Mouse (Mus musculus): ENCODE measurements around the gene Pdcd1lg2. TPM values are rescaled to one million over a fixed set of nuclear protein-coding genes. Genes with fewer than 3 reads are reported as not detected.

Pdcd1lg2 gene
- polyA plus RNA-seq, 2 experiments, result not detected

DNA sequence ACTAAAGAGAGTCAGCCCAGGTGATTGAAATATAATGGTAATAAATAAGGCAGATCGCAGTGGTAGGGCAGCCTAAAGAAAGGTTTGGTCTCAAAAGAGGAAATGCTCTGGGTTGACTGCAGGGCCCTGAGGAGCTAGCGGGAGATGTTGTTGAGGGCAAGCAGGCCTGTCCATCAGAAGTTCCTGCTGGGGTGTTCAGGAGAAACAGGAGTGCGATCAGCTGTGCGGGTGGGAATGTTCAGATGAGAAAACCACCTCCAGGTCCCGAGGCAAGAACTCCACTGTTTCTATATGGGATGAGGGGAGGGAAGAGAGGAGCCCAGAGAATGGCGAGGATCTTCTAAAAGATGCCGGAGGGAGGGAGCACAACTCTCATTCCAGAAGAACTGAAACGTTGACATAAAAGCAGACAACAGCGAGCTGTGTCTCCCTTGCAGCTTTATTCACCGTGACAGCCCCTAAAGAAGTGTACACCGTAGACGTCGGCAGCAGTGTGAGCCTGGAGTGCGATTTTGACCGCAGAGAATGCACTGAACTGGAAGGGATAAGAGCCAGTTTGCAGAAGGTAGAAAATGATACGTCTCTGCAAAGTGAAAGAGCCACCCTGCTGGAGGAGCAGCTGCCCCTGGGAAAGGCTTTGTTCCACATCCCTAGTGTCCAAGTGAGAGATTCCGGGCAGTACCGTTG is 26.2 kb downstream of the Pdcd1lg2 start:
- Histone ChIP-seq H3K4me1 (ENCODE audit: control insufficient read depth, insufficient read depth, low read length) (no peaks in the 10 kb centered on the region), H3K4me3 (replicated peaks; ENCODE audit: low read length) (no peak overlapping the region), H3K9me3 (ENCODE audit: control insufficient read depth, low read length) (no peaks in the 10 kb centered on the region), H3K4me2 (replicated peaks; ENCODE audit: low read depth, low read length, severe bottlenecking) (no peak overlapping the region), H3K9ac (ENCODE audit: low read depth, low read length, severe bottlenecking) (no peak overlapping the region), H3K27me3 (ENCODE audit: control insufficient read depth, insufficient read depth, low read length) (no peaks in the 10 kb centered on the region), H3K27ac (replicated peaks; ENCODE audit: low read depth, low read length) (no peak overlapping the region), H3K36me3 (ENCODE audit: control insufficient read depth, insufficient read depth, low read length) (no peaks in the 10 kb centered on the region)
- no peak for TF ChIP-seq POLR2A (IDR thresholded peaks at IDR 0.05; ENCODE audit: borderline replicate concordance, extremely low read depth, insufficient read depth, insufficient read length)
- WGBS, result 89% methylated on average over 18 of the region's 18 CpGs
- no peak for DNase-seq (ENCODE audit: low spot score)
- ATAC-seq (ENCODE audit: low FRiP score, low read depth), result no peak

DNA sequence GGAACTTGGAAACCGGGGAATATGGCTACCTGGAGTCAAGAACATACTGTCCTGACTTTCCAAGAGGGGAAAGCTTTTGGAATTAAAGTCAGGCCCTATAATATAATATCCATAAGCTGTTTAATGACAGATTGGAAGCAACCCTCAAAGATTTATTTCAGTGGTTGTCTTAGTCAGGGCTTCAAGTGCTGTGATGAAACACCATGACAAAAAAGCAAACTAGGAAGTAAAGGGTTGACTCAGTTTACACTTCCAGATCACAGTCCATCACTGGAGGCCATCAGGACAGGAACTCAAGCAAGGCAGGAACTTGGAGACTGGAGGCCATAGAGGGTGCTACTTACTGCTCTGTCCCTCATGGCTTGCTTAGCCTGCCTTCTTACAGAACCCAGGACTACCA is 27.1 kb downstream of the Pdcd1lg2 start:
- no peak overlapping the region for H3K9ac ChIP-seq (ENCODE audit: low read depth, low read length, severe bottlenecking)
- TF ChIP-seq POLR2A (IDR thresholded peaks at IDR 0.05; ENCODE audit: borderline replicate concordance, extremely low read depth, insufficient read depth, insufficient read length), result no peak
- H3K4me1 ChIP-seq (ENCODE audit: control insufficient read depth, insufficient read depth, low read length), result no peaks in the 10 kb centered on the region
- DNase-seq (ENCODE audit: low spot score), result no peak
- ATAC-seq (ENCODE audit: low FRiP score, low read depth), result no peak
- 70% methylated on average over 1 of the region's 1 CpGs for WGBS
- no peaks in the 10 kb centered on the region for H3K36me3 ChIP-seq (ENCODE audit: control insufficient read depth, insufficient read depth, low read length)
- H3K27me3 ChIP-seq (ENCODE audit: control insufficient read depth, insufficient read depth, low read length), result no peaks in the 10 kb centered on the region
- no peaks in the 10 kb centered on the region for H3K9me3 ChIP-seq (ENCODE audit: control insufficient read depth, low read length)
- H3K27ac ChIP-seq (replicated peaks; ENCODE audit: low read depth, low read length), result no peak overlapping the region
- H3K4me2 ChIP-seq (replicated peaks; ENCODE audit: low read depth, low read length, severe bottlenecking), result no peak overlapping the region
- H3K4me3 ChIP-seq (replicated peaks; ENCODE audit: low read length), result no peak overlapping the region

DNA sequence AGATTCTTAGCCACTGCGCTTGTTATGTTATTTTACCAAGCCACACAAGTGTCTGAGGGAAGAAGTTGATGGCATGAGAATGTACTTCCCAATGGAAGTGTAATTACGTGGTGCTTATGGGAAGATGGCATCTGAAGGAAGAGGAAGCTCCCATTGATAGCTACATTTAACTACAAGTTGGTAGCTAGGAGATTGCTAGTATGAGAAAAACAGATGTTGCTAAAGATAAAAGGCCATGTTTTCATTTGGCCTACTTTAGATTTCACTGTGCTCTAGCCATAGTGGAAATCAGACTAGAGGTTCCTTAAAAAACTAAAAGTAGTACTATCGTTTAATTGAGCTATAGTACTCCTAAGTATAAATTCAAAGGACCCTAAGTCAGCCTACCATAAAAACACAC is 28.5 kb downstream of the Pdcd1lg2 start:
- H3K36me3 ChIP-seq (ENCODE audit: control insufficient read depth, insufficient read depth, low read length), result no peaks in the 10 kb centered on the region
- H3K4me3 ChIP-seq (replicated peaks; ENCODE audit: low read length), result no peak overlapping the region
- H3K4me2 ChIP-seq (replicated peaks; ENCODE audit: low read depth, low read length, severe bottlenecking), result no peak overlapping the region
- H3K4me1 ChIP-seq (ENCODE audit: control insufficient read depth, insufficient read depth, low read length), result no peaks in the 10 kb centered on the region
- DNase-seq (ENCODE audit: low spot score) (no peak), ATAC-seq (ENCODE audit: low FRiP score, low read depth) (no peak)
- H3K9me3 ChIP-seq (ENCODE audit: control insufficient read depth, low read length), result no peaks in the 10 kb centered on the region
- H3K9ac ChIP-seq (ENCODE audit: low read depth, low read length, severe bottlenecking), result no peak overlapping the region
- TF ChIP-seq POLR2A (IDR thresholded peaks at IDR 0.05; ENCODE audit: borderline replicate concordance, extremely low read depth, insufficient read depth, insufficient read length), result no peak
- WGBS, result 79% methylated on average over 3 of the region's 3 CpGs
- no peak overlapping the region for H3K27ac ChIP-seq (replicated peaks; ENCODE audit: low read depth, low read length)
- no peaks in the 10 kb centered on the region for H3K27me3 ChIP-seq (ENCODE audit: control insufficient read depth, insufficient read depth, low read length)

DNA sequence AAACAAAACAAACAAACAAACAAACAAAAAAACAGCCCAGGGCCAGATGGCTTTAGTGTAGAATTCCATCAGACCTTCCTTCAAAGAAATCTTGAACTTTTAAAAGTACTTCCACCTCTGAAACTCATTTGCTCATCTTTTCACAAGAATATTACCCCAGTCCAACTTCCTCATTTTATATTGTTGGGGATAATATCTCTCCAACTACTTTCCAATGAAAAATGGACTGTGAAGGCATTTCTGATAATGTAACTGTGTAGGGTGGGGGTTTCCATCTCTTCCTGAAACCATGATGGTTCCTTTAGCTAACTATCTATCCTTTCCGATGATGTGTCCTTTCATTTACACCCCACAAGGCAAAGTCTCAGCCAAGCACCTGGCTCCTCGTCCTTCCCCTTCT is 31.8 kb downstream of the Pdcd1lg2 start:
- H3K27ac ChIP-seq (replicated peaks; ENCODE audit: low read depth, low read length), result no peak overlapping the region
- H3K4me3 ChIP-seq (replicated peaks; ENCODE audit: low read length), result no peak overlapping the region
- H3K36me3 ChIP-seq (ENCODE audit: control insufficient read depth, insufficient read depth, low read length), result no peaks in the 10 kb centered on the region
- ATAC-seq (ENCODE audit: low FRiP score, low read depth) (no peak), DNase-seq (ENCODE audit: low spot score) (no peak)
- no peak overlapping the region for H3K4me2 ChIP-seq (replicated peaks; ENCODE audit: low read depth, low read length, severe bottlenecking)
- TF ChIP-seq POLR2A (IDR thresholded peaks at IDR 0.05; ENCODE audit: borderline replicate concordance, extremely low read depth, insufficient read depth, insufficient read length), result no peak
- H3K9ac ChIP-seq (ENCODE audit: low read depth, low read length, severe bottlenecking), result no peak overlapping the region
- no peaks in the 10 kb centered on the region for H3K4me1 ChIP-seq (ENCODE audit: control insufficient read depth, insufficient read depth, low read length)
- WGBS, result 83% methylated on average over 2 of the region's 2 CpGs
- 0 out of 2 replicates have a peak, but pooled peaks cover 3% of the 10 kb centered on the region for H3K9me3 ChIP-seq (ENCODE audit: control insufficient read depth, low read length)
- H3K27me3 ChIP-seq (ENCODE audit: control insufficient read depth, insufficient read depth, low read length), result no peaks in the 10 kb centered on the region

DNA sequence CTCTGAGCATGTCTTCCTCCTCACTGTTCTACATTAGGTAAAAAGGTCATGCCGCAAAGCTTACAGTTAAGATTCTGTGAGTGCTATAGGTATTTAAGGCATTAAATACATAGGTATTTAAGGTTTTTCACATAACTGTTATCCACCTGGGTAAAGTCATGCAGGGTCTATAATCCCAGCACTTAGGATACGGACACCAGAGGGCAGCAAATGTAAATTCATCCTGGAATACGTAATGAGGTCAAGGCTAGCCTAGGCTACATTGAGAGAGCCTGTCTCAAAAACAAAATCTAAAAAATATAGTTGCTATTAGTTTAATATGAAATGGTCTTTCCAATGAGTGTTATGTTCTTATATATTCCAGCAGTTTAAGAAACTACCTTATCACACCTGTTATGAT is 33.6 kb downstream of the Pdcd1lg2 start:
- WGBS, result 89% methylated on average over 3 of the region's 3 CpGs
- no peak for ATAC-seq (ENCODE audit: low FRiP score, low read depth)
- no peak for TF ChIP-seq POLR2A (IDR thresholded peaks at IDR 0.05; ENCODE audit: borderline replicate concordance, extremely low read depth, insufficient read depth, insufficient read length)
- Histone ChIP-seq H3K9ac (ENCODE audit: low read depth, low read length, severe bottlenecking) (no peak overlapping the region), H3K9me3 (ENCODE audit: control insufficient read depth, low read length) (0 out of 2 replicates have a peak, but pooled peaks cover 3% of the 10 kb centered on the region), H3K27me3 (ENCODE audit: control insufficient read depth, insufficient read depth, low read length) (no peaks in the 10 kb centered on the region), H3K4me1 (ENCODE audit: control insufficient read depth, insufficient read depth, low read length) (no peaks in the 10 kb centered on the region), H3K27ac (replicated peaks; ENCODE audit: low read depth, low read length) (no peak overlapping the region), H3K36me3 (ENCODE audit: control insufficient read depth, insufficient read depth, low read length) (no peaks in the 10 kb centered on the region), H3K4me2 (replicated peaks; ENCODE audit: low read depth, low read length, severe bottlenecking) (no peak overlapping the region), H3K4me3 (replicated peaks; ENCODE audit: low read length) (no peak overlapping the region)
- DNase-seq (ENCODE audit: low spot score), result no peak

All from limb, embryonic 14.5 days (tissue).